Mouse (Mus musculus) midbrain, postnatal 0 days (tissue): ENCODE data around the gene Ackr3. TPM values are rescaled to one million over a fixed set of nuclear protein-coding genes. Genes with fewer than 3 reads are reported as not detected.

Source experiments
- ATAC-seq: fragments of 200-750 bp; cut with Nextera tagmentation; 2 replicates; pipeline ENCODE4 v1.8.0; 2017; ENCODE audit warnings: moderate number of reproducible peaks, mild to moderate bottlenecking, moderate TSS enrichment, moderate library complexity; ENCODE audit not compliant: low FRiP score
- DNase-seq: peaks from one replicate; pipeline ENCODE4 v3.0.0-alpha.2; 2015; ENCODE audit warnings: low spot score
- H3K27ac ChIP-seq: fragments of 300-500 bp; sonication (generic); 2 replicates; pipeline ENCODE4 v1.5.1; 2014; ENCODE audit warnings: low read depth, mild to moderate bottlenecking, low read length, mixed read lengths
- H3K27me3 ChIP-seq: fragments of 300-500 bp; sonication (generic); 2 replicates; pipeline ENCODE4 v1.6.1; 2014; ENCODE audit warnings: low read length, control low read depth, mixed read lengths; ENCODE audit not compliant: insufficient read depth
- H3K36me3 ChIP-seq: fragments of 300-500 bp; sonication (generic); 2 replicates; pipeline ENCODE4 v1.6.1; 2014; ENCODE audit warnings: low read length, control low read depth, mixed read lengths; ENCODE audit not compliant: insufficient read depth
- H3K4me1 ChIP-seq: fragments of 300-500 bp; sonication (generic); 2 replicates; pipeline ENCODE4 v1.6.1; 2014; ENCODE audit warnings: mild to moderate bottlenecking, control low read depth, antibody characterized with exemption, low read length, mixed read lengths; ENCODE audit not compliant: insufficient read depth
- H3K4me2 ChIP-seq: fragments of 300-500 bp; sonication (generic); 2 replicates; pipeline ENCODE4 v1.6.1; 2014; ENCODE audit warnings: low read depth, mild to moderate bottlenecking, low read length, mixed read lengths; ENCODE audit not compliant: poor library complexity, severe bottlenecking
- H3K4me3 ChIP-seq: fragments of 300-500 bp; sonication (generic); 2 replicates; pipeline ENCODE4 v1.5.1; 2014; ENCODE audit warnings: low read depth, mild to moderate bottlenecking, low read length, moderate library complexity
- H3K9ac ChIP-seq: fragments of 300-500 bp; sonication (generic); replicated peaks from 2 replicates; pipeline ENCODE4 v1.6.1; 2014; ENCODE audit warnings: mild to moderate bottlenecking, low read length, moderate library complexity, mixed read lengths; ENCODE audit not compliant: poor library complexity, severe bottlenecking
- H3K9me3 ChIP-seq: fragments of 300-500 bp; sonication (generic); 2 replicates; pipeline ENCODE4 v1.6.1; 2016; ENCODE audit warnings: low read length, control low read depth
- CTCF ChIP-seq: IDR thresholded peaks from 2 replicates; pipeline ENCODE4 v1.5.1; 2016; ENCODE audit warnings: antibody characterized with exemption, mild to moderate bottlenecking
- WGBS: fragments of 180-500 bp; shearing (Covaris S2); extraction: QIAGEN DNeasy Blood & Tissue Kit; methylation state at CpG from one replicate; pipeline ENCODE4 v1.1.7; 2014; 5-methylcytosine and 5-hydroxymethylcytosine counted together
- polyA plus RNA-seq: library from polyadenylated mRNA; unstranded; fragments of >200 nt; fragmentation: Nextera tagmentation; extraction: Ambion mirVana; gene quantifications from 2 replicates; pipeline ENCODE4 v1.2.1, GENCODE M21; 2015
- total RNA-seq: library from RNA; depleted of rRNA; stranded (reverse); fragments of >200 nt; gene quantifications from 2 replicates; pipeline ENCODE4 v1.2.3, GENCODE M21; 2014

Gene Ackr3
- total and polyA plus RNA-seq, 2 experiments from 2014 or later = 4.5 to 7.9 TPM

- TF ChIP-seq CTCF = no peak
- Histone ChIP-seq H3K9me3 (no peaks in the 10 kb centered on the region), H3K27me3 (peaks cover 6% of the 10 kb centered on the region; the same call in 1 of the 2 replicates), H3K4me2 (peak overlapping the region; percentile 48), H3K27ac (no peak overlapping the region; the same call in 1 of the 2 replicates), H3K36me3 (no peaks in the 10 kb centered on the region), H3K4me1 (peaks cover 12% of the 10 kb centered on the region), H3K9ac (no peak overlapping the region; the same call in 1 of the 2 replicates), H3K4me3 (peak overlapping the region; percentile 17)
- ATAC-seq = no peak
- WGBS = 29% methylated on average over 3 of the region's 3 CpGs
- DNase-seq = no peak
These were observed 2.9 kb downstream of the Ackr3 start for GRCm38 (mm10) chr1:90206684-90207083.

DNA sequence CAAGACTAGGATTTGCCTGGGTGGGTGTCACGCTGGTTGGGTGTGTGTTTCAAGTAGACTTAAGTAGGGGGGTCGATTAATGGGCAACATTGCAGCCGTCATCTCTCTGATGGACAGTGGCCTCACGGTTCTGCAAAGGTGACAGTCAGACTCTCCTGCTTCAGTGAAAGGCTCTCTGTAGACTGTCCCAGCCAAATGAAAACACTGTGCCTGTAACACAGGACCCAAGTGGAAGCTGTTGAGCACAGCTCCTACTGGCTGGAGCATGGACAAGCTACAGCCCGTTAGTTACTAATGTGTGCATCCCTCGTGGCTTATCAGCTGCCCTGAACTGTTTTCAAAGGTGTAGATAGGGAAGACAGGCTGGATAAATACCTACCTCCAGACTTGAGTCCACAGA, 3.5 kb downstream of the Ackr3 start:
- DNase-seq = no peak
- H3K4me2 ChIP-seq = peak overlapping the region; percentile 48
- no peaks in the 10 kb centered on the region for H3K9me3 ChIP-seq
- H3K4me1 ChIP-seq = peaks cover 12% of the 10 kb centered on the region
- no peak for ATAC-seq
- H3K4me3 ChIP-seq = 0 out of 2 replicates have a peak overlapping the region, but pooled peaks have one; percentile 17
- WGBS = 43% methylated on average over 6 of the region's 6 CpGs
- peaks cover under 1% of the 10 kb centered on the region; the same call in 1 of the 2 replicates for H3K27me3 ChIP-seq
- no peak overlapping the region for H3K27ac ChIP-seq
- H3K9ac ChIP-seq = no peak overlapping the region
- no peaks in the 10 kb centered on the region for H3K36me3 ChIP-seq
- no peak for TF ChIP-seq CTCF

- H3K4me2 ChIP-seq = peak overlapping the region; percentile 1; the same call in 1 of the 2 replicates
- WGBS = 50% methylated on average over 6 of the region's 6 CpGs
- H3K4me1 ChIP-seq = peaks cover 12% of the 10 kb centered on the region
- H3K27ac ChIP-seq = no peak overlapping the region
- ATAC-seq = no peak
- H3K9me3 ChIP-seq = no peaks in the 10 kb centered on the region
- H3K9ac ChIP-seq = no peak overlapping the region
- no peak for DNase-seq
- H3K27me3 ChIP-seq = no peaks in the 10 kb centered on the region
- TF ChIP-seq CTCF = no peak
- H3K36me3 ChIP-seq = no peaks in the 10 kb centered on the region
- H3K4me3 ChIP-seq = no peak overlapping the region
These were observed 4.1 kb downstream of the Ackr3 start for GRCm38 (mm10) chr1:90207739-90208502.

DNA sequence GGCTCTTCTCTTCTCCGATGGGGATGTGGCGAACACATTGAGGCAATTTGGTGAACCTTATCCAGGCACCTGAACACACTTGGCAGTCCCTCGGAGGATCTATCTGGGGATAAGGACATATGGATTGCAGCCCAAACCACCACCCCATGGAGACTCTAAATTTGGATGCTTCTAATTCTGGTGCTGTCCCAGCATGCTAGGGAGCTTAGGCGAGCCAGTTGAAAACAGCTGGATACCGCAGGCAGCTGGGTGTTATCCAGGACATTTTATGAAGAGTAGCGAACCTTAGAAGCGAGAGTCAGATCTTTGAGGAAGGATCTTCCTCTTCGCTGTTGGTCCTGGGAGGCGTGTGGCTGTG, 4.7 kb downstream of the Ackr3 start:
- H3K4me2 ChIP-seq = peak overlapping the region; percentile 1; the same call in 1 of the 2 replicates
- H3K9ac ChIP-seq = no peak overlapping the region
- ATAC-seq (no peak), DNase-seq (no peak)
- WGBS = 52% methylated on average over 9 of the region's 9 CpGs
- H3K9me3 ChIP-seq = no peaks in the 10 kb centered on the region
- H3K4me3 ChIP-seq = no peak overlapping the region
- H3K27ac ChIP-seq = no peak overlapping the region
- H3K36me3 ChIP-seq = no peaks in the 10 kb centered on the region
- H3K4me1 ChIP-seq = peaks cover 12% of the 10 kb centered on the region
- no peaks in the 10 kb centered on the region for H3K27me3 ChIP-seq
- TF ChIP-seq CTCF = no peak

DNA sequence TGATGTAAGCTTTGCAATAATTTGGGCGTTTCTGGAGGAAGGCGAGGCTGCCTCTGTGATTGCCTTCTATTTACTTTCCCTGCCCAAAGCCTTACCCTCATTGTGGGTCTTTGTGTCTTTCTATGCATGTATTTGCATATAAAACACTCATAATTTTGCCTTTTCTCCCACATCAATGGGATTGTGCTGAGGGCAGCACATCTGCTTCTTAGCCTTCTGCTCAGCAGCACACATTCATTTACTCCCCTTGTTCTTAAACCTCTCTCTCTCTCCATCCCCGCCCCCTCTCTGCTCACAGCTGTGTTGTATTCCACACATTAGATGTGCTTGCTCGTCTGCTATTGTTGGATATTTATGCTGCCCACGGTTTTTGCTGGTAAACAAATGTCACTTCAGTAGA, 5.3 kb downstream of the Ackr3 start:
- Histone ChIP-seq H3K4me1 (peaks cover 12% of the 10 kb centered on the region), H3K9ac (no peak overlapping the region), H3K4me2 (no peak overlapping the region; the same call in 1 of the 2 replicates), H3K9me3 (no peaks in the 10 kb centered on the region), H3K27me3 (no peaks in the 10 kb centered on the region), H3K36me3 (0 out of 2 replicates have a peak, but pooled peaks cover 4% of the 10 kb centered on the region), H3K4me3 (no peak overlapping the region), H3K27ac (no peak overlapping the region)
- DNase-seq (no peak), ATAC-seq (no peak)
- TF ChIP-seq CTCF = no peak
- WGBS = 46% methylated on average over 5 of the region's 5 CpGs

DNA sequence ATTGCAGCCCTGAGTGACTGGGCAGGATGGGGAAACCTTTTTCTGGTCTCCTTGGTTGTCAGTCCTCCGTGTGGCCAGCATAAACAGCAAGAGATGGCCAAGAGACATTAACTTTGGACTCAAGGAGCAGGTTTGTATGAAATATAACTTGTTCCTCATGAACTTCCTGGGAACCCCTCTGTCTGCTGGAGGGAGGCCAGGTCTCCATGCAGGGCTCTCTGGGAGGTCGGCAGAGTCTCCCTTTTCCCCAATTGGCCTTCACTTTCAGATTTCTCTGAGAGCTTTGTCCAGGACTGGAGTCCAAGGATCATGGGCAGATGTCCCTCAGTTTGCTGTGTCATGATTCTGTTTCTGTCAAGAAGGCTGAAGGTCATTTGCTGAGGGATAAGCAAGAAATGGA, 6.0 kb downstream of the Ackr3 start:
- 0 out of 2 replicates have a peak, but pooled peaks cover 9% of the 10 kb centered on the region for H3K36me3 ChIP-seq
- no peak for DNase-seq
- WGBS = 82% methylated on average over 2 of the region's 2 CpGs
- no peak for ATAC-seq
- no peak overlapping the region for H3K27ac ChIP-seq
- TF ChIP-seq CTCF = no peak
- no peak overlapping the region for H3K4me3 ChIP-seq
- no peak overlapping the region for H3K9ac ChIP-seq
- no peaks in the 10 kb centered on the region for H3K27me3 ChIP-seq
- peaks cover 12% of the 10 kb centered on the region for H3K4me1 ChIP-seq
- H3K4me2 ChIP-seq = no peak overlapping the region
- H3K9me3 ChIP-seq = no peaks in the 10 kb centered on the region
